8 mouse cellular contexts compared by ENCODE assay signal in the genomic region with DNA sequence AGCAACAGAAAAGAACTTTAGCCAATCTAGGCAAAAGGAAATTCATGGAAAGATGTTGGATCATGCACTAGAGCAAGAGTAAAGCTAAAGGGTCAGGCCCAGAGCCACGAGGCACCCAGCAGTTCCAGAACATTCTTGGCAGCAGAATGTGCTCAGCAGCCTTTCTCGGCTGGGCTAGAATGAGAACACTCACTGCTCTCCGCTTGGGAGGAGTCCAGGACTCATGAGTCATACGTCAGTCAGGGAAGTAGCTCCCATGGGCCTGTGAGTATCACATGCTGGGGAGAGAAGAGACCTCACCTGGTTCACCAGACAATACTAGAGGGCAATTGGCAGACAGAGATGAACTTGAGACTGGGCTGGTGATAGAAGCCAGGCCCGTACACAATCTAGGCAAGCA. TPM values are rescaled to one million over a fixed set of nuclear protein-coding genes. Genes with fewer than 3 reads are reported as not detected.
DNase-seq lines count a peak whose midpoint lies in the region; ATAC-seq and TF ChIP-seq lines count a peak whose summit lies in the region.

No protein-coding gene starts in this region.

- WGBS in kidney, adult 2 months, result 36% methylated on average over 5 of the region's 5 CpGs
- WGBS in kidney, embryonic 15.5 days, result 63% methylated on average over 5 of the region's 5 CpGs
- 44% methylated on average over 5 of the region's 5 CpGs for WGBS in intestine, embryonic 16.5 days
- WGBS in stomach, embryonic 15.5 days, result 38% methylated on average over 5 of the region's 5 CpGs
- WGBS in liver, postnatal 0 days (ENCODE audit: insufficient replicate concordance), result 72% methylated on average over 5 of the region's 5 CpGs

- DNase-seq in kidney, adult 2 months, result peak; percentile 74
- peak; percentile 50 to 89 for DNase-seq in left cerebral cortex, postnatal 25 days (ENCODE audit: low spot score in 2 of 2)
- no peak for DNase-seq in liver, postnatal 0 days
- no peak for DNase-seq in yolk sac, embryonic 10.5 days (ENCODE audit: low spot score)

- TF ChIP-seq CTCF in kidney, adult 2 months (conservative IDR thresholded peaks at IDR 0.05; ENCODE audit: insufficient read depth, insufficient read length, low read depth, low read length), result no peak
- TF ChIP-seq CTCF in liver, postnatal 0 days (IDR thresholded peaks at IDR 0.05; ENCODE audit: low read depth), result no peak

- no peaks in the 10 kb centered on the region for H3K36me3 ChIP-seq in kidney, adult 2 months (ENCODE audit: control insufficient read depth, insufficient read depth, low read length)
- no peaks in the 10 kb centered on the region for H3K36me3 ChIP-seq in kidney, embryonic 15.5 days
- no peaks in the 10 kb centered on the region for H3K36me3 ChIP-seq in intestine, embryonic 16.5 days (ENCODE audit: control insufficient read depth, insufficient read depth, low read length)
- H3K36me3 ChIP-seq in stomach, embryonic 15.5 days, result no peaks in the 10 kb centered on the region
- no peaks in the 10 kb centered on the region for H3K36me3 ChIP-seq in liver, postnatal 0 days (replicated peaks; ENCODE audit: insufficient read depth, low read length)

- H3K9me3 ChIP-seq in kidney, embryonic 15.5 days (replicated peaks), result 0 out of 2 replicates have a peak, but pooled peaks cover 3% of the 10 kb centered on the region
- H3K9me3 ChIP-seq in intestine, embryonic 16.5 days (ENCODE audit: control insufficient read depth, low read length), result no peaks in the 10 kb centered on the region
- H3K9me3 ChIP-seq in stomach, embryonic 15.5 days, result no peaks in the 10 kb centered on the region
- no peaks in the 10 kb centered on the region for H3K9me3 ChIP-seq in liver, postnatal 0 days (ENCODE audit: low read length)

- H3K27me3 ChIP-seq in kidney, adult 2 months (replicated peaks; ENCODE audit: control insufficient read depth, insufficient read depth, low read length), result no peaks in the 10 kb centered on the region
- peaks cover 11% of the 10 kb centered on the region; the same call in 1 of the 2 replicates for H3K27me3 ChIP-seq in kidney, embryonic 15.5 days
- H3K27me3 ChIP-seq in intestine, embryonic 16.5 days (replicated peaks; ENCODE audit: control insufficient read depth, insufficient read depth, low read length), result no peaks in the 10 kb centered on the region; the same call in 1 of the 2 replicates
- H3K27me3 ChIP-seq in stomach, embryonic 15.5 days (replicated peaks), result no peaks in the 10 kb centered on the region
- no peaks in the 10 kb centered on the region for H3K27me3 ChIP-seq in liver, postnatal 0 days (ENCODE audit: insufficient read depth, low read length)

- intact Hi-C loops in left cerebral cortex, postnatal 25 days (cut with DNase I), result no loop called here

- ATAC-seq in kidney, embryonic 15.5 days (replicated peaks; ENCODE audit: low FRiP score), result no peak
- ATAC-seq in frontal cortex, adult (ENCODE audit: low TSS enrichment), result peak; percentile 99
- peak; percentile 85 for ATAC-seq in intestine, embryonic 16.5 days
- peak; percentile 63; the same call in 1 of the 2 replicates for ATAC-seq in stomach, embryonic 15.5 days (ENCODE audit: insufficient read depth, low FRiP score, low read depth)
- ATAC-seq in liver, postnatal 0 days, result no peak

- no peak overlapping the region for H3K9ac ChIP-seq in kidney, embryonic 15.5 days
- no peak overlapping the region for H3K9ac ChIP-seq in intestine, embryonic 16.5 days (ENCODE audit: low read depth, low read length)
- no peak overlapping the region for H3K9ac ChIP-seq in stomach, embryonic 15.5 days
- no peak overlapping the region for H3K9ac ChIP-seq in liver, postnatal 0 days (replicated peaks)

- no peak for TF ChIP-seq POLR2A in kidney, adult 2 months (IDR thresholded peaks at IDR 0.05; ENCODE audit: low read depth, low read length)

- no peak overlapping the region for H3K4me2 ChIP-seq in kidney, embryonic 15.5 days
- H3K4me2 ChIP-seq in intestine, embryonic 16.5 days (ENCODE audit: low read depth, low read length), result no peak overlapping the region
- H3K4me2 ChIP-seq in stomach, embryonic 15.5 days, result no peak overlapping the region
- no peak overlapping the region for H3K4me2 ChIP-seq in liver, postnatal 0 days (ENCODE audit: low read depth, low read length)

- H3K4me3 ChIP-seq in kidney, adult 2 months (ENCODE audit: insufficient read depth, low read depth, low read length), result no peak overlapping the region
- no peak overlapping the region for H3K4me3 ChIP-seq in kidney, embryonic 15.5 days (replicated peaks)
- H3K4me3 ChIP-seq in intestine, embryonic 16.5 days (ENCODE audit: low read length), result no peak overlapping the region
- no peak overlapping the region for H3K4me3 ChIP-seq in stomach, embryonic 15.5 days (replicated peaks)
- H3K4me3 ChIP-seq in liver, postnatal 0 days (ENCODE audit: low read depth, low read length), result no peak overlapping the region

- H3K27ac ChIP-seq in kidney, adult 2 months (ENCODE audit: insufficient read depth, low read depth, low read length), result no peak overlapping the region
- no peak overlapping the region for H3K27ac ChIP-seq in kidney, embryonic 15.5 days
- no peak overlapping the region for H3K27ac ChIP-seq in intestine, embryonic 16.5 days (ENCODE audit: low read length)
- no peak overlapping the region for H3K27ac ChIP-seq in stomach, embryonic 15.5 days
- H3K27ac ChIP-seq in liver, postnatal 0 days (ENCODE audit: low read depth), result no peak overlapping the region

- H3K4me1 ChIP-seq in kidney, adult 2 months (ENCODE audit: control insufficient read depth, insufficient read depth, low read length), result peaks cover 3% of the 10 kb centered on the region; the same call in 1 of the 2 replicates
- H3K4me1 ChIP-seq in kidney, embryonic 15.5 days, result peaks cover 8% of the 10 kb centered on the region
- 0 out of 2 replicates have a peak, but pooled peaks cover 3% of the 10 kb centered on the region for H3K4me1 ChIP-seq in intestine, embryonic 16.5 days (ENCODE audit: control insufficient read depth, insufficient read depth, low read length)
- no peaks in the 10 kb centered on the region for H3K4me1 ChIP-seq in stomach, embryonic 15.5 days
- no peaks in the 10 kb centered on the region for H3K4me1 ChIP-seq in liver, postnatal 0 days (ENCODE audit: insufficient read depth)

- TF ChIP-seq EP300 in liver, postnatal 0 days (IDR thresholded peaks at IDR 0.05; ENCODE audit: low read depth), result no peak

RNA-seq across cellular contexts. Expression of gene Rybp, which starts 39.8 kb away (rescaled TPM):
- 19.4 and 23.0 TPM in 2 replicates for polyA plus RNA-seq in kidney, adult 2 months (2012; rRNA removed)
- 20.3 and 21.3 TPM in 2 replicates for polyA plus RNA-seq in kidney, embryonic 15.5 days (2015; fragmentation: Nextera tagmentation; extraction: Ambion mirVana)
- polyA plus RNA-seq in intestine, embryonic 16.5 days (2015; fragmentation: Nextera tagmentation; extraction: Ambion mirVana), result 6.0 and 10.1 TPM in 2 replicates
- total RNA-seq in left cerebral cortex, postnatal 25 days (2021), result 10 to 100 TPM; 54.6 to 56.0 TPM
- 19.0 and 19.4 TPM in 2 replicates for polyA plus RNA-seq in stomach, embryonic 15.5 days (2015; fragmentation: Nextera tagmentation; extraction: Ambion mirVana)
- 5.8 and 6.7 TPM in 2 replicates for polyA plus RNA-seq in liver, postnatal 0 days (2015; fragmentation: Nextera tagmentation; extraction: Ambion mirVana)

Comparison
In these comparisons a context has a peak if more than half of its experiments do, and no peak if none do; other contexts are left out.
1. DNase-seq: peak in kidney, adult 2 months (single experiment) and left cerebral cortex, postnatal 25 days (2 of 2); none in liver, postnatal 0 days (single experiment) and yolk sac, embryonic 10.5 days (single experiment).
2. ATAC-seq: peak in frontal cortex, adult (single experiment), intestine, embryonic 16.5 days (single experiment) and stomach, embryonic 15.5 days (single experiment); none in kidney, embryonic 15.5 days (single experiment) and liver, postnatal 0 days (single experiment).